Mouse (Mus musculus) ES-E14 (cell line): ENCODE measurements around the gene Msmo1.

ENCODE experiments used
- CHD2 ChIP-seq: IDR thresholded peaks from 2 replicates; pipeline ENCODE4 v1.6.1; 2014; ENCODE audit warnings: mild to moderate bottlenecking, low read depth, low read length, inconsistent platforms
- MAFK ChIP-seq: IDR thresholded peaks from 2 replicates; pipeline ENCODE4 v1.6.1; 2014; ENCODE audit warnings: mild to moderate bottlenecking, low read depth, low read length, inconsistent platforms; ENCODE audit not compliant: insufficient read depth
- ZC3H11A ChIP-seq: IDR thresholded peaks from 2 replicates; pipeline ENCODE4 v1.6.1; 2012; ENCODE audit warnings: low read depth, mild to moderate bottlenecking, inconsistent platforms, low read length, borderline replicate concordance
- ZNF384 ChIP-seq: IDR thresholded peaks from 2 replicates; pipeline ENCODE4 v1.6.1; 2012; ENCODE audit warnings: low read depth, low read length, inconsistent platforms

- TF ChIP-seq MAFK, result no peak
- no peak for TF ChIP-seq CHD2
- 0 out of 2 replicates have a peak, but pooled peaks have one; percentile 9 for TF ChIP-seq ZC3H11A
- TF ChIP-seq ZNF384, result no peak
Measured at GRCm38 (mm10) chr8:64717868-64718267, 15.7 kb downstream of the Msmo1 start.
